Mouse (Mus musculus) gastrocnemius, postnatal 25 days (tissue): ENCODE data around the gene Prr23a1. TPM values are rescaled to one million over a fixed set of nuclear protein-coding genes. Genes with fewer than 3 reads are reported as not detected.
"Not testable (repeated sequence)": the region's sequence is repeated elsewhere in the genome, so short reads cannot be mapped to it uniquely, and the experiment has no call there.

Experiments
- DNase-seq: peaks from one replicate; pipeline ENCODE4 v3.0.0; 2022
- long read RNA-seq, 2 experiments: library from polyadenylated mRNA; stranded (forward); transcript quantifications; one replicate each; pipeline ENCODE4 v2.0.0; 2021
- total RNA-seq, 2 experiments: library from RNA; stranded (reverse); gene quantifications; 1 replicate in 1 of 2; 2 replicates in 1 of 2; pipeline ENCODE4 v1.2.3; 2021

The Prr23a1 gene
- total RNA-seq: not detected
- long read RNA-seq, experiment 1: 0 reads
- long read RNA-seq, experiment 2: 0 reads

- no peak for DNase-seq
Measured at GRCm38 (mm10) chr9:98842117-98842516, at the start of gene Prr23a1. Gene Prr23a1, plus strand, starts transcription at chr9:98842503.

- no peak for DNase-seq
Measured at GRCm38 (mm10) chr9:98799021-98799420, 43.3 kb upstream of the Prr23a1 start.

GRCm38 (mm10) chr9:98803971-98804370 lies 38.3 kb upstream of the Prr23a1 start:
- DNase-seq: no peak

- no peak for DNase-seq
Measured at GRCm38 (mm10) chr9:98805511-98805910, 36.8 kb upstream of the Prr23a1 start.

- no peak for DNase-seq
Measured at GRCm38 (mm10) chr9:98805934-98806333, 36.4 kb upstream of the Prr23a1 start.

- no peak for DNase-seq
Measured at GRCm38 (mm10) chr9:98807631-98808030, 34.7 kb upstream of the Prr23a1 start.

- DNase-seq: not testable (repeated sequence)
Measured at GRCm38 (mm10) chr9:98809526-98809925, 32.8 kb upstream of the Prr23a1 start.

- DNase-seq: no peak
Measured at GRCm38 (mm10) chr9:98816066-98816465, 26.2 kb upstream of the Prr23a1 start.

GRCm38 (mm10) chr9:98817592-98817991 lies 24.7 kb upstream of the Prr23a1 start:
- DNase-seq: no peak

- DNase-seq: no peak
Measured at GRCm38 (mm10) chr9:98818971-98819370, 23.3 kb upstream of the Prr23a1 start.

GRCm38 (mm10) chr9:98819481-98819880 lies 22.8 kb upstream of the Prr23a1 start:
- no peak for DNase-seq

GRCm38 (mm10) chr9:98820461-98820860 lies 21.8 kb upstream of the Prr23a1 start:
- DNase-seq: no peak

- DNase-seq: no peak
Measured at GRCm38 (mm10) chr9:98821067-98821466, 21.2 kb upstream of the Prr23a1 start.

GRCm38 (mm10) chr9:98823805-98824204 lies 18.5 kb upstream of the Prr23a1 start:
- no peak for DNase-seq

GRCm38 (mm10) chr9:98829508-98829907 lies 12.8 kb upstream of the Prr23a1 start:
- no peak for DNase-seq

- DNase-seq: no peak
Measured at GRCm38 (mm10) chr9:98837537-98838074, 4.7 kb upstream of the Prr23a1 start.

- DNase-seq: no peak
Measured at GRCm38 (mm10) chr9:98856210-98856609, 13.9 kb downstream of the Prr23a1 start, which contains the start of gene Prr23a2. Gene Prr23a2, plus strand, starts transcription at chr9:98856494.

- DNase-seq: no peak
Measured at GRCm38 (mm10) chr9:98863463-98863862, 21.2 kb downstream of the Prr23a1 start.

GRCm38 (mm10) chr9:98864571-98864970 lies 22.3 kb downstream of the Prr23a1 start, which contains the start of gene Prr23a3:
Gene Prr23a3, plus strand, starts transcription at chr9:98864767.
- no peak for DNase-seq

Other genes with a start within 250 kb of the Prr23a1 start
- 10 to 100 TPM; 24.8 to 26.3 TPM for gene Mrps22, start 240.8 kb upstream of the Prr23a1 start, total RNA-seq
- not detected for gene Prr23a2, start 14.0 kb downstream of the Prr23a1 start, total RNA-seq
- not detected for gene Prr23a3, start 22.3 kb downstream of the Prr23a1 start, total RNA-seq
- not detected for gene 7420426K07Rik, start 60.6 kb downstream of the Prr23a1 start, total RNA-seq
- gene Foxl2, start 112.8 kb downstream of the Prr23a1 start, total RNA-seq: under 1 TPM in 1 of 2 experiments, not detected in 1; 0.27 TPM
- gene Faim, start 143.9 kb downstream of the Prr23a1 start, total RNA-seq: 1 to 10 TPM; 2.2 to 2.9 TPM
- gene Gm1123, start 193.2 kb downstream of the Prr23a1 start, total RNA-seq: not detected